Mouse (Mus musculus) ovary, adult 18-20 months (tissue): Measurements from ENCODE around the gene Vps4a.
"Not testable (repeated sequence)": the region's sequence is repeated elsewhere in the genome, so short reads cannot be mapped to it uniquely, and the experiment has no call there.

Experiments
- DNase-seq: peaks from one replicate; pipeline ENCODE4 v3.0.0; 2022; ENCODE audit warnings: low spot score, mixed read lengths

Gene Vps4a

DNA sequence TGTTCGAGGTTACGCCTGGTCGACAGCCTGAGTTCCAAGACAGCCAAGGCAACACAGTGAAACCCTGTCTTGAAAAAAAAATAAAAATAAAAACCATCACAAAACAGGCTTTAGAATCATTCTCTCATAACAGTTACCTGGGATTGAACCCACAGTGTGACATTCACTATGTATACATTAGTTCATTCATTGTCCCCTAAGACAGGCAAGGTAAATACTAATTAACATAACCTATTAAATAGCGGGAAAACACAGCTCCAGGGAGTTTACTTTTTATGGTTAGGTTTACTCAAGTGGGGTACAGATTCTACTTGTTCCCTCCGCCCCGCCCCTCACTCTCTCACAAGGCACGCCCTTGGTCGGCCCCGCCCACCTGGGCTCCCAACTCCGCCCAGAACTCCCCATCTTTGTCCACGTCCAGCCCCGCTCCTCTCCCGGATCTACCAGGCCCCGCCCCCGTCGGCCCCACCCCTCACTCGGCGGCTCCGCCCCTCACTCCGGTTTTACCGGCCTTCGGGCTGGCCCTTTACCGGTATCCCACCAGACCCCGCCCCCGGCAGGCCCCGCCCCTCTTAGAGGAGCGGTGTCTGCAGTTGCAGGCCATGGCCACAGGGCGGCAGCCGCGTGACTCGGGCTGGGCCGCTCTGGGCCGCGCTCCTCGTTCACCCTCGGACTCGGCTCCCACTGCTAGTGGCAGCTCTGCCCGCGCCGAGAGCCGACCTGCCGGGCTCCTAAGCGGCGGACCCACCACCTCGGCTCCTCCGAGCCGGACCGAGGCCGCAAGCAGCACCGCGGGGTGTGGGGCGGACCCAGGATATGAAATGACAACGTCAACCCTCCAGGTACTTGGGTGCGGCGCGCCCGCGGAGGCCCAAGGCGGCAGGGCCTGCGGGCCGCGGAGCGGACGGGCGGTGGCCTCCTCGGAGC is at the start of gene Vps4a:
Vps4a (plus strand) TSS at position 573 of the 927 bp plus-strand sequence.
- DNase-seq, result peak; percentile 92

DNA sequence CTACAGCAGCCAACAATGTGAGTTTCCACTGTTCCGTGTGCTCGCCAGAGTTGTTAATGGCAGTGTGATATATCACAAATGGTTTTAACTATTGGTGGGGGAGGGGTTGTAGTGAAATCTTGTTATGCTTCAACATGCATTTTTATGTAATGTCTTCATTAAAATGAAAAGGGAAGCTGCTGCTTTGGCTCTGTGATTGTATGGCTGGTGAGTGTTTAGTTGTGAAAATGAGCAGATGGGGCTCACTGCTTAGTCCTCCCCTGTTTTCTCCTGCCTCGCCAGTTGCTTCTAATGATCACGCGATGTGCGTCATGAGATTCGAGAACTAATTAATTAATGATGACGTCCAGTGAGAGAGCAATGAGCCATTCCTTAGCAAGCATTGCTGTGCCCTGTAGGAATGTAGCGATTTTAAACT is 45.6 kb upstream of the Vps4a start:
- no peak for DNase-seq

DNA sequence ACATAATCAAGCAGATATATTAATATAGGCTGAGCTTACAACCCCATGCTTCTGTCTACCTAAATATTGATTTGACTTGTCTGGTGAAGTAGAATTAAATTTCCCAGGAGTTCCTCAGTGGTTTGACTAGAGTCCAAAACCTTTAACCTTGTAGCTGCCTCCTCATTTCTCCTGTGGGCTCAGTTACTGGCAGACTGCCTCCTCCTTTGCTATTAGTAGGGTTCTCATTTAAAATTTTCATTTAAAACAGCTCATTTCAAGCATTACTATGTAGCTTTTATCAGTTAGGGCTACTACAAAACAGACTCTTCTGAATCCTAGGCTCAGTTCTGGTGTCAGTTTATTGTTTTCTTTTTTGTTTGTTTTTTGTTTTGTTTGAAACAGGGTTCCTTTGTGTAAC is 45.1 kb upstream of the Vps4a start:
- no peak for DNase-seq

DNA sequence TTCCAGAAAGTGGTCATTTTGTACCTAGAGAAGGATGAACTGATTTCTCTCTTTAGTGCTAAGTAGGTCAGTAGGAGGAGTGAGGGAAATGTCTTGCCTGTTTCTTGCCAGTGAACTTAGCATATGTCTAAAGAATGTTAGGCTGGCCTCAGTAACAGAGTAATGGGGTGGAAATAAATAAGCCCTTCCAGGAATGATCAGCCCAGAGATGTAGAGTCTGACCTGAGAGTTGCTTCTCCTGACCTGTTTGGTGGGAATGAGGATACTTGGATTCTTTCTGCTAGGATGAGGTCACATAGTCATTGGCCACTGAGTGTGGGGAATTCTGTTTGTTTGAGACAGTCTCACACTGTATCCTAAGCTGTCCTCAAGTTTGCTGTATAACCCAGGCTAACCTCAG is 43.5 kb upstream of the Vps4a start:
- no peak for DNase-seq

DNA sequence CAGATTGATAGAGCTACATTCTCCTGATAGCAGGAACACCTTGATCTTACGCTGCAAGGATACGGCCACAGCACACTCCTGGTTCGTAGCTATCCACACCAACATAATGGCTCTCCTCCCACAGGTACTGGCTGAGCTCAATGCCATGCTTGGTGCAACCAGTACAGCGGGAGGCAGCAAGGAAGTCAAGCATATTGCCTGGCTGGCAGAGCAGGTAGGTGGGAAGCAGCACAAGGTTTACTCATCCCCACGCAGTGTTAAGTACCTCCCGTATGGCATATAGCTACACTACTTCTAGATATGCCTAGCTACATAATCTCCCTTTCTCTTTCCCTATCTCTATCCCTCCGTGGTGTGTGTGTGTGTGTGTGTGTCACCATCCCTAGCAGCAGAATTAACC is 39.6 kb upstream of the Vps4a start:
- DNase-seq, result no peak

DNA sequence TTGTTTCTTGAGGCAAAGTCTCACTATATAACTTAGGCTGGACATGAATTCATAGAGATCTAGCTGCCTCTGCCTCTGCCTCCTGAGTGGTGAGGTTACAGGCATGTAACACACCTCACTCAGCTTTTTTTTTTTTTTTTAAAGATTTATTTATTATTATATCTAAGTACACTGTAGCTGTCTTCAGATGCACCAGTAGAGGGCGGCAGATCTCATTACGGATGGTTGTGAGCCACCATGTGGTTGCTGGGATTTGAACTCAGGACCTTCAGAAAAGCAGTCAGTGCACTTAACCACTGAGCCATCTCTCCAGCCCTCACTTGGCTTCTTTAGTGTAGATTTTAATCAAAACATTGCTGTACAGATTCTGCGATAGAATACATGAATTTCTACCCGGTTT is 34.7 kb upstream of the Vps4a start:
- DNase-seq, result not testable (repeated sequence)

DNA sequence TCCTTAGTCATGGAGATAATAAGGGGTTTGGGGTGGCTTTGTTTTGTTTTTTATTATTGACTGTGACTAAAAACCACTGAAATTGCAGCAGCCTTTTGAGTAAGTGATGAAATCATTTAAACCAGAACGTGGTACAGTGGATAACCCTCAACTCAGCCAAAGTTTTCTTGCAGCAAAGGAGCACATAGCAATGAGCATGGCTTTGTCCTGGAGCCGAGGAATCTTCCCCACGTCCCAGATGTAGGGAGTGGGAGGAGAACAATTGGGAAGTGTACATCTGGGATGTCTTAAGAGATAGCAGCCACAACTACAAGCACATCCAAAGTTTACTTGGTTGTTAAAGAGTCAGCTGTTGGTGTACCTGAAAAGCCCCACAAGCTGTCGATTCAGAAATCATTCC is 33.6 kb upstream of the Vps4a start:
- no peak for DNase-seq

DNA sequence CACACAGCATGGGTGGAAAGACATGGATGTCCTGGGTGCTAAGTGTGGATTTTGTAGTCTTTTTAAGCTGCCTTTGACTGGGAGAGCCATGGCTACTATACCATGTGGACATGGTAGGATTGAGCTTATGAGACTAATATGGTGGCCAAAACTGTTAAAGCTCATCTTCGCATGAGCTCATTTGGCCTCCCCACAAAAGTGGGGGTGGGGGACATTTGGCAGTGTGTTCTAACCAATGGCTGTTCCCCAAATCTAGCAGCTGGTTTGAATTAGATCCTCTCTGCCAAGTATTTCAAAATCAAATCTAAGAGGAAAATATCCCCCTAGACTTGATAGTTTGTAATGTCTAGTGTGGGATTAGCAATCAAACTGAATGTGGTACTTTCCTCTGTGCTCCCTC is 32.0 kb upstream of the Vps4a start:
- DNase-seq, result no peak

DNA sequence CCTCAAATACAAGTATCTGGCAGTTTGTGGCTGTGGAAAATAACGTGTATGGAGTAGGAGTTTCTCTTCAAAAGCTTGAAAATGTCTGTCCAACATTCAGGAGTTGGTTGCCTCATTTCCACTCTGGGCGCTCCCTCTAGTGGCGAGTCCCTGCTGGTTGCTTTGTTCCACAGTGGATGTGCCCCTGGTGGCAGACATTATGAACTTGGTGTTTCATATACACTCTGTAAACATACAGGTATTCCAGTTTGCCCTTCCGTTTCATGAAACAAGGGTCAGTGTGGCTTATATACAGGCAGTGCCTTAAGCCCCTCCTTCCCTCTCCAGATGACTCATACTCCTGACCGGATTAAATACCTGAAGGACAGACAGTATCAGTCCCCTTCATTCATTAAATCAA is 28.5 kb upstream of the Vps4a start:
- DNase-seq, result peak; percentile 67

DNA sequence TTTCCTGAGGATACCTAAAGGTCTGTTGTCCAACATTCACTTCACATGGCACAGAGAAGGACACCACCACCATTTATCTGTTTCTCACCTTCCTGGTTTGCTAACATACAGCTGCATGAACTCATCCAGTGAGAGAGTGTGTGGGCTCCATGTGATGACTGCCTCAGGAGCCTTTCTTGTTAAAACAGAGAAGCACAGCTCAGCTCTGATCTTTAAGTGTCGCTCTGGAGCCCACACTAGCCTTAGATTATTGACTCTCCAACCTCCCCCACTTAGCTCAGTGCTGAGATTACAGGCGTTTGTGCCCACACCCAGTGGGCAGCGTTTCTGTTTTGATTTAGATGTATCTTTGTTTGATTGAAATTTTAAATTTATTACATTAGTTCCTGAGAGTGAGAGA is 23.2 kb upstream of the Vps4a start:
- no peak for DNase-seq

DNA sequence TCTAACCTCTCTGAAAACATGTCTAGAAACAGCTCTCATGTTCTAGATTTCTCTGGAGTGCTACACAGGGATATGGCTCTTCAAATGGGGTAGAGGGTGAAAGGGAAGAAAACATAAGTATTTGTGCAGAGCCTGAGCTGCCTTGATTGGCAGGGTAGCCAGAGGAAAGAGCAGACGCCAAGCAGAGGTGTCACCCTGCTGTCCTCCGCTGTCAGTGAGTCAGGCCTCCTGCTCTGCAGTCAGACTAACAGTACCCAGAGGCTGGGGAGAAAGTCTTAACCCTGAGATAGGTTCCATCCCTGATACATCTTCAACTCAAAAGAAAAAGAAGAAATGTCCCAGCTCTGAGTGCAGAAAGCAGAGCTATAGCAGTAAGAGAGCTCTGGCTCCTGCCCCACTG is 18.4 kb upstream of the Vps4a start:
- no peak for DNase-seq

DNA sequence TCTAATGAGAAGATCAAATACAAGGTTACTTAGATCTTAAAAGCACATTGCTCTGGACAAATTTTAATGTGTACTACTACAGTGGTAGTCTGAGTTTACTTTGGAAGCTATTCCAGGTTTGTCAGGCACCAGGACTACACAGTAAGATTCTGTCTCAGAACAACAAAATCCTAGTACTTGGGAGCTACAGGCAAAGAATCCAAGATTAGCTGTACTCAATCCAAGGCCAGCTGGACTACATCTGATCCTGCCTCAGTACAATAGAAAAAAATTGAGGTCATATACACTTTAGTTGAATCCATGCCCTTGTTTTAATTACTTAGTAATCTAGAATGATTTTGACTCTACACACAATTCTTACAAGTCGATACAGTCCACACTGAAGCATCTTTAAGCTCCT is 16.1 kb upstream of the Vps4a start:
- DNase-seq, result no peak

DNA sequence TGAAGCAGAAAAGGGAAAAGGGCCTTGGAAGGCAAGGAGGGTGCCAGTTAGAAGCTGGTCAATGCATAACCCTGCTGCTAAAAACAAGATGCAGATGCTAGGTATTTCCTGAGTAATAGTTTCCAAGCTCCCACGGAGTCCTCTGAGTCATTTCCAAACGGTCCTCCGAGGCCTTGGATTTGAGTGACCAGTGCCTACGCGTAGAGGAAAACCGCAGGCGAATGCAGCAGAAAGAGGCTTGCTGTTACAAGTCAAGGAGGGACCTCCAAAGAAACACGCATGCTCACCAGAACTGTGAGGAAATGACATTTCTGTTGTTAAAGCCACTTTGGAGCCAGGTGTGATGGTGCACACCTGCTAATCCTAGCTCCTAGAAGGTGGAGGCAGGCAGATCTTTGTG is 7.5 kb upstream of the Vps4a start:
- peak; percentile 17 for DNase-seq

DNA sequence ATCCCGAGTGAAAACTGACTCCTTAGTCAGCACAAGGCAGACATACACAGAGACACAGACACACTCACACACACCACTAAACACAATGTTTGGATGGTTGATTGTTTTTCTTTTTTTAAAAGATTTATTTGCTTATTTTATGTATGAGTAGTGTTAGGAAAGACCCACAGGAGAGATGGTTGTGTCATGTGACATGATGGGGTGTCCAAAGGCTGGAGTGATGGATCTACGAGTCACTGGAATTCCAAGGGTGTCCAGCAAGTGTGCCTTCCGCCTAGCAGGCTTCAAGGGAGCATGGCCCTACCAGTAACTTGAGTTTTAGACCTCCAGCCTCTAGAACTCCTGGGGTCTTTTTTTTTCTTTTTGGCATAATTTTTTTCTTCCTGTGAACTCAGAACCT is 1.7 kb upstream of the Vps4a start:
- DNase-seq, result no peak

DNA sequence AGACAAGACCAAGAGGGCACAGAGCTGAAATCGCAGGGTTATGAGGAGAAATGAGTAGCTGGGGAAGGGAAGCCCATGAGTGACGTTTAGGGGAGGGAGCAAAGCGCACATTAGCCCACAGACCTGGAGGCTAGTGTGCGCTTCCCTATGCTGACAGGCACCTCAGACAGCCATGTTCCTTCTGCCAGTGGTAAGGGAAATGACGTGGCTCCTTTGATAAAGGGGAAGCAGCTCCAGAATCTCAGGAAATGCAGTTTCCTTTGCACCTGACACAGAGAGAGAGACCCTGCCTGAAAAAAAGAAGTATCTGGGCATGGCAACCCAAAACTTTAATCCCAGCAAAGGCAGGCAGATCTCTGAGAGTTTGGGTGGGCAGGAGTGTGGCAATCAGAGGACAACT is 964 bp upstream of the Vps4a start:
- no peak for DNase-seq

DNA sequence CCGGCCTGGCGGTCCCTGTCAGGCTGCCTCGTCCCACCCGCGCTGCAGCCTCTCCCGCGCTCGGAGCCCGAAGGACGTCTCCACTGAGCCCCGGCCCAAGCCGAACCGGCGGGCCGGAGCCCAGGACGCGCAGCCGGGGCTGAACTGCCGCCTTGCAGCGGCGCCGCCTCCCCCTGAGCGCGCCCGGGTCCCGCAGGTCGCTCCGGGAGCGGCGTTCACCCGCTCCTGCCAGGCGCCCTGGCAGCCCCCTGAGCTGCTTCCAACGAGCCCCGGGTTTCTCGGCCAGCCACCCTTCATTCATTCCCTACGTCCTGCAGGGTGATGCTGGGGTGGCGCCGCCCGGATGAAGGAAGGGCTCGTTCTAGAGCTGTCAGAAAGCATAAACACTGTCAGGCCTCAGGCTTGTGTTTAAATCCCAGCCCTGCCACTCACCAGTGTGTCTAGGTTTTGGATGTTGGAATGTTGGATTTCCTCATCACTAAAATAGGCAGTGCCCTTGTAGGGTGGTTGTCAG is 612 bp downstream of the Vps4a start:
- no peak for DNase-seq

DNA sequence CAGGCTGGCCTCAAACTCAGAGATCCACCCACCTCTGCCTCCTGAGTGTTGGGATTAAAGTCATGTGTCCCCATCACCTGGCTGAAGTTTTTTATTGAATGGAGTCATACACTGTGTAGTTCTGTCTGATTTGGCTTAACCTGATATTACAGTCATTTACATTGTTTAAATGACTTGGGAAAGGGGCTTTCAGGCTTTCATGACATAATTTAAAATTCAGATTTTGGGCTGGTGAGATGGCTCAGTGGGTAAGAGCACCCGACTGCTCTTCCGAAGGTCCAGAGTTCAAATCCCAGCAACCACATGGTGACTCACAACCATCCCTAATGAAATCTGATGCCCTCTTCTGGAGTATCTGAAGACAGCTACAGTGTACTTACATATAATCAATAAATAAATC is 2.6 kb downstream of the Vps4a start:
- not testable (repeated sequence) for DNase-seq

DNA sequence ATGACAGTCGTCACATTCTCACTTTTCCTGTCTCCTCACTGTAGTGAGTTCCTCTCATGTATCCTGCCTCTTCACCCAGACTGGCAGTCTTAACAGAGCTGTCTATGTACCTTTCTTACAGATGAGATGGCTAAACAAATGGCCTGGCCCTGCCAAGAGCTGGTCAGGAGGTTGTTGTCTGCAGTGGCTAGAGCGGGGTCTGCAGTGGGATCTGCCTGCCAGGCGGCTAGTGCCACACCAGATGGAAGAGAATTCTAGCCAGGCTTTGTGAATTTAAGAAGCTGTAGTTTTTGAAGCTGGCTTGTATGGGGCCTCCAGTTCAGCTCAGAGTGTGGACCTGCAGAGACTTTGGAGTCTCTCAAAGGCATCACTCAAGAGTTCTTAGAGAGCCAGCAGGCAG is 4.6 kb downstream of the Vps4a start:
- no peak for DNase-seq

DNA sequence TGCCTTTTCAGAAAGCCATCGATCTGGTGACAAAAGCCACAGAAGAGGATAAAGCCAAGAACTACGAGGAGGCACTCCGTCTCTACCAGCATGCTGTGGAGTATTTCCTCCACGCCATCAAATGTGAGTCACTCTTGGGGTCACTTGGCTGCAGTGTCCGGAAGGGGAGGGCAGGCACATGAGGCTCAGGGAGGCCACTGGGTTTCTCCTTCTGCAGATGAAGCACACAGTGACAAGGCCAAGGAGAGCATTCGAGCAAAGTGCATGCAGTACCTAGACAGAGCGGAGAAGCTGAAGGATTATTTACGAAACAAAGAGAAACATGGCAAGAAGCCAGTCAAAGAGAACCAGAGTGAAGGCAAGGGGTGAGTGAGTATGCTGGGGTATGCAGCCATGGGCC is 5.6 kb downstream of the Vps4a start:
- peak; percentile 57 for DNase-seq

DNA sequence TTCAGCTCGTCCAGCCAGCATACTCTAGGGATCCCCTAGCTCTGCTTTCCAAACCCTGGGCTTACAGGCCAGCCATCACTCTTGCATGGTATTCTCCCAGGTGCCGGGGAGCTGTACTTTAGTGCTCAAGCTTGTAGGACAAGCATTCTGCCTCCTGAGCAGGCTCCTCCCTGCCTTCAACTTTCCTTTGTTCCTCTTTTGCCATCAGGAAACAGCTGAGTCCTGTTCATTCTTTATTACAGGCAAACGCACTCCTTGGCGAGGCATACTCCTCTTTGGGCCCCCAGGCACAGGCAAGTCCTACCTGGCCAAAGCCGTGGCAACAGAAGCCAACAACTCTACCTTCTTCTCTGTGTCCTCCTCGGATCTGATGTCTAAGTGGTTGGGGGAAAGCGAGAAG is 9.6 kb downstream of the Vps4a start:
- DNase-seq, result no peak

DNA sequence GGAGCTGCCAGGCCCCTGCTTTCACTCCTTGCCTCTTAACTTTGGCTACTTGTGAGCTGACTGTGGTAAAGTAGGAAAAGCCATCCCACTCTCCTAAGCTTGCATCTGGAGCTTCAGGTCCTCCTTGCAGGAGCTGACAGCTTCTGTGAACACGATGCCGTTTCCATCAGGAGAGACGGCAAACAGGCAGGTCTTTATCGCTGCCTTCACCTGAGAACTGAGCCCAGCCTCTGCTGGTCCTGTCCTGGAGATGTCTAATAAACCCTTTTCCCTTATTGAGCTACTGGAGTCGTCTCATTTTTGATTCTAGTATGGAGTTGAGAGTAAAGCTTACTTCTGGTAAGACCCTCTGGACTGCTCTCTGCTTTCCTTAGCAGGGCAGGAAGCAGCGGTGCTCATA is 14.5 kb downstream of the Vps4a start:
- no peak for DNase-seq

DNA sequence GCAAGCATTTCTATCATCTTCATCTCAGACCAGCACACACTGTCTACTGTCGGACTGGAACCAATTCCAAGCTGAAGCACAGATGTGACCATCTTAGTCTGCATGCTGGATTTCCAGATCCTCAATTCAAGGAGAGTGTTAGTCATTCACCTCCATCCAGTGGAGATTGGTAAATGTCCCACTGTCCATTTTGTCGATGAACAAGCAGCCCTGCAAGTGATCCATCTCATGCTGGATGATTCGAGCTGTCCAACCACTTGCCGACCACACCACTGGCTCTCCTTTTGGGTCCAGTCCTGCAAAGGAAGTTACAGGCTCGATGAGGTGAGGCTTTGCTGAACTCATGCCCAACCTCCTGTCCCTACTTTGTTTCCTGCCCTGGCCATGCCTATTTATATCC is 16.0 kb downstream of the Vps4a start:
- no peak for DNase-seq

DNA sequence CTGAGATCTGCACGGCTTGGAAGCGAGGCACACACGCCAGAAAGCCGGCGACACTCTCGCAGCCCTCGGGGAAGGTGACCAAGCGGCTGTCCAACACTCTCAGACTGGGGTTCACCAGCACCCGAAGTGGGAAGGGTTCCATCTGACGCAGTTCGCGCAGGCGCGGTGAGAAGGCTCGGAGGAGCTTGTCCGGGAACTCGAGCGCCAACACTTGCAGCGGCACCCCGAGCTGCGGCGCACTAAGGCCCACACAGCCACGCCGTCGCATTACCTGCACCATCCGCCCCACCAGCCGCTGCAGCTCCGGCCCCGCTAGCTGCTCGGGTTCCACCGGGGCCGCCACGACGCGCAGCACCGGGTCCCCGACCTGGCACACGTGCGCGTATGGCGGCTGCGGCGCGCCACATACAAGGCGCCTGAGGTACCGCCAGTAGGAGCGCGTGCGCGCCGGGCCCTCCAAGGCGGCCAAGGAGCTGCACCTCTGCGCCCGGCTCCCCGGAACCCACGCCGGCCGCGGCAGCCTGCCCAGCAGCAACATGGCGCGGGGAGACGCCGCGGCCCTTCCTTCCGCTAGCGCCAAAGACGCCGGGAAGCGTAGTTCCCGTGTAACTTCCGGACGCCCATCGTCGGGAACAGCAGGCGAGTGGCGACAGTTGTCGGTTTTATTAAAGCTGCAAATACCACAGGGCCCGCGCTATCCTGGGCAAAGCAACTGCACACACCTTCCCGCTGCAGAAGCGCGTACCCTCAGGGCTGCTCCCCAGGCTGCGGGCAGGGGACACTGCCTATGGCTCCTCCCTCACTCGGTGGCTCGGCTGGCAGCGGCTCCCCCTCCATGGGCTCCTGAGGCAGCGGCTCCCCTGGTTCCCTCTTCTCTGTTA is 17.3 kb downstream of the Vps4a start, which contains the start of gene Pdf:
Pdf (minus strand) TSS at position 554 of the 881 bp plus-strand sequence.
- peak; percentile 66 for DNase-seq
